Mouse (Mus musculus) C2C12 (cell line): ENCODE data around the gene Gm6525.

ENCODE experiments used
- CTCF ChIP-seq: IDR thresholded peaks from one replicate; pipeline ENCODE4 v1.5.1; 2011; ENCODE audit not compliant: control insufficient read depth, insufficient read depth, insufficient read length
- MYOG ChIP-seq: IDR thresholded peaks from one replicate; pipeline ENCODE4 v1.6.1; 2011; ENCODE audit not compliant: control insufficient read depth, insufficient read length; ENCODE audit errors: extremely low read depth

DNA sequence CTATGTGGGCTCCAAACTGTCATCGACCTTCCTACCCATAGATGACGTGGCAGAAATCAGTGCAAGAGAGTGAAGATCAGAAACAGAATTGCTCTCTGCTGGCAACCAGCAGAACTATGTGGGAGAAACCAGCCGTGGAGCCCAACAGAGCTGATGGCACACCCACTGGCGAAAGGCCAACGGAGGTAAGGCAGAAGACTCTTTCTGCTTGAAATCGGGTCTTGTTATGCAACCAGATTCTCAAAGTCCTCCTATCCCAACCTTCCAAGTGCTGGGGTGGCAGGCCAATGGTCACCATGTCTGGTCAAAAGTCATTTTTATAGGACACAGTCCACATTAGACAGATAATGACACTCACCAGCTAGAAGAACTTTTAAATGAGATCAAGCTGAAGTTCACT is 40.6 kb downstream of the Gm6525 start:
- TF ChIP-seq MYOG (no peak), CTCF (no peak)
